Mouse (Mus musculus) stomach, postnatal 0 days (tissue): ENCODE measurements around the gene Zpr1.

Source experiments
- CTCF ChIP-seq: IDR thresholded peaks from 2 replicates; pipeline ENCODE4 v1.5.1; 2016; ENCODE audit warnings: antibody characterized with exemption, low read depth, mild to moderate bottlenecking, moderate library complexity
- EP300 ChIP-seq: optimal IDR thresholded peaks from 2 replicates; pipeline ENCODE3; 2016; ENCODE audit warnings: antibody characterized with exemption

DNA sequence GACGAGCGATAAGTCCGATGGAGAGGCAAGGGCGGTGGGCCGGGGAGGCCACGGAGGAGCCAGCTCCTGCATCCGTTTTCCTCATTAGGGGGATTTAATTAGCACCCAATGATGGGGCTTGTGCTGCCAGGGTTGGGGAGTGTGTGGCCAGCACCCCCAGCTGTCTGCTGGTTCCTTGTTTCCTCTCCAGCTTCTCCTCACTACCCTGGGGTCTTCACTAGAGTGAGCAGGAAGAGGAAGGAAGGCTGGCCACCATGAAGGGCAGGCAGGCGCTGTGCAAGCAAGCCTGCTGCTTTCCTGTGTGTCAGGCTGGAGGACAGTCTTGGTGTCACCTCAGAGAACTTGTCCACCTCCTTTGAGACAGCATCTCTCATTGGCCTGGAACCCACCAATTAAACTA, 44.0 kb downstream of the Zpr1 start:
- TF ChIP-seq CTCF (no peak), EP300 (no peak)
